In the genomic region with DNA sequence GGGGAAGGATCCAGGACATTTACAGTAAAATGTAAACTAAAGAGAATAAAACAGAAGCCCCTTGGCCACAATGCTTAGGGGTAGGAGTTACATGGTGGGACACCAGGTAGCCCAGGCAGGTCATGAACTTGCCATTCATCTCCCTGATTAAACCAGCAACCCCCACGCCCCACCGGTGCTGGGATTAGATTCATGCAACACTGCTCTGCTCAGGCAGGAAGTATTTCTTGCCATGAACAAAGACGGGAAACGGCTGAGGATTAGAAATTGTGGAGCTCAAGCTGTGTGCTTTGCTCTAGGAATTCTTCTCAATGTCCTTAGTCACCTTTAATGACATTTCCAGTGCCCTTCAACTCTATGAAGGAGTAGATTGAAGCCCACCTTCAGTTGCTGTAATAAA, we compare ENCODE assay signal across 18 mouse cellular contexts.
DNase-seq lines count a peak whose midpoint lies in the region; ATAC-seq lines count a peak whose summit lies in the region.
"Had no signal": no experiment of that assay in that cellular context is flagged by ENCODE, and none has a peak within 500 bp of the region (broad histone marks: within the 10 kb centered on the region; RNA-seq: fewer than 3 reads in every experiment).

No protein-coding gene starts in this region.

- 59% methylated on average over 4 of the region's 4 CpGs for WGBS in heart, embryonic 11.5 days (ENCODE audit: insufficient replicate concordance)
- 54% methylated on average over 4 of the region's 4 CpGs for WGBS in lung, embryonic 15.5 days
- WGBS in intestine, embryonic 15.5 days = 51% methylated on average over 4 of the region's 4 CpGs

- no peak overlapping the region for H3K27ac ChIP-seq in heart, embryonic 11.5 days (ENCODE audit: low read depth, low read length)
- no peak overlapping the region; the same call in 1 of the 2 replicates for H3K27ac ChIP-seq in lung, embryonic 15.5 days
- H3K27ac ChIP-seq in intestine, embryonic 15.5 days = peak overlapping the region; percentile 42; the same call in 1 of the 2 replicates
- H3K27ac ChIP-seq: forebrain, embryonic 15.5 days; hindbrain, embryonic 12.5 days; layer of hippocampus, adult 2 months; left cerebral cortex, adult 2 months; limb, embryonic 15.5 days; neural tube, embryonic 15.5 days had no signal

- no peaks in the 10 kb centered on the region for H3K27me3 ChIP-seq in heart, embryonic 11.5 days (ENCODE audit: control insufficient read depth, insufficient read depth, low read length)
- no peaks in the 10 kb centered on the region for H3K27me3 ChIP-seq in lung, embryonic 15.5 days
- H3K27me3 ChIP-seq in intestine, embryonic 15.5 days (replicated peaks) = no peaks in the 10 kb centered on the region
- H3K27me3 ChIP-seq: forebrain, embryonic 15.5 days; hindbrain, embryonic 12.5 days; limb, embryonic 15.5 days; neural tube, embryonic 15.5 days had no signal

- peak; percentile 27 to 44 for DNase-seq in heart, adult 9 months (ENCODE audit: low spot score in 2 of 2)
- no peak for DNase-seq in lung, postnatal 36 days
- no peak for DNase-seq in layer of hippocampus, adult 11-12 months (ENCODE audit: low spot score)
- no peak for DNase-seq in ovary, postnatal 36 days (ENCODE audit: low spot score)
- DNase-seq: adrenal gland, postnatal 14 days; cerebellum, adult 18-20 months; liver, postnatal 0 days; midbrain, embryonic 14.5 days had no signal

- no peak overlapping the region for H3K4me3 ChIP-seq in heart, embryonic 11.5 days (ENCODE audit: low read depth, low read length)
- H3K4me3 ChIP-seq in lung, embryonic 15.5 days = no peak overlapping the region
- no peak overlapping the region for H3K4me3 ChIP-seq in intestine, embryonic 15.5 days (replicated peaks)
- H3K4me3 ChIP-seq: forebrain, embryonic 15.5 days; hindbrain, embryonic 12.5 days; layer of hippocampus, adult 2 months; left cerebral cortex, adult 2 months; limb, embryonic 15.5 days; myocyte; neural tube, embryonic 15.5 days had no signal

- peaks cover 6% of the 10 kb centered on the region; the same call in 1 of the 2 replicates for H3K4me1 ChIP-seq in heart, embryonic 11.5 days (ENCODE audit: control insufficient read depth, insufficient read depth, low read length)
- peaks cover 8% of the 10 kb centered on the region; the same call in 1 of the 2 replicates for H3K4me1 ChIP-seq in lung, embryonic 15.5 days
- 0 out of 2 replicates have a peak, but pooled peaks cover 2% of the 10 kb centered on the region for H3K4me1 ChIP-seq in intestine, embryonic 15.5 days (replicated peaks)
- H3K4me1 ChIP-seq: hindbrain, embryonic 12.5 days had no signal

- H3K36me3 ChIP-seq in heart, embryonic 11.5 days (ENCODE audit: control insufficient read depth, insufficient read depth, low read length) = no peaks in the 10 kb centered on the region
- H3K36me3 ChIP-seq in lung, embryonic 15.5 days = no peaks in the 10 kb centered on the region
- H3K36me3 ChIP-seq in intestine, embryonic 15.5 days = no peaks in the 10 kb centered on the region
- H3K36me3 ChIP-seq: forebrain, embryonic 15.5 days; hindbrain, embryonic 12.5 days; limb, embryonic 15.5 days; neural tube, embryonic 15.5 days had no signal

- no peak for ATAC-seq in heart, embryonic 11.5 days (replicated peaks; ENCODE audit: insufficient number of reproducible peaks, low FRiP score, low TSS enrichment)
- ATAC-seq in lung, embryonic 15.5 days (ENCODE audit: borderline replicate concordance, extremely low read depth, low FRiP score, low TSS enrichment) = peak; percentile 46; the same call in 1 of the 2 replicates
- no peak for ATAC-seq in intestine, embryonic 15.5 days
- ATAC-seq: forebrain, embryonic 15.5 days; liver, postnatal 0 days had no signal

- no peaks in the 10 kb centered on the region for H3K9me3 ChIP-seq in heart, embryonic 11.5 days (replicated peaks; ENCODE audit: control insufficient read depth, low read length)
- no peaks in the 10 kb centered on the region for H3K9me3 ChIP-seq in lung, embryonic 15.5 days
- H3K9me3 ChIP-seq in intestine, embryonic 15.5 days = no peaks in the 10 kb centered on the region
- H3K9me3 ChIP-seq: forebrain, embryonic 15.5 days; hindbrain, embryonic 12.5 days; limb, embryonic 15.5 days; neural tube, embryonic 15.5 days had no signal

- H3K4me2 ChIP-seq in heart, embryonic 11.5 days = no peak overlapping the region
- no peak overlapping the region for H3K4me2 ChIP-seq in lung, embryonic 15.5 days
- no peak overlapping the region for H3K4me2 ChIP-seq in intestine, embryonic 15.5 days (replicated peaks)
- H3K4me2 ChIP-seq: forebrain, embryonic 15.5 days; hindbrain, embryonic 12.5 days; neural tube, embryonic 15.5 days had no signal

- no peak overlapping the region for H3K9ac ChIP-seq in heart, embryonic 11.5 days (ENCODE audit: low read depth, low read length)
- no peak overlapping the region for H3K9ac ChIP-seq in lung, embryonic 15.5 days
- no peak overlapping the region for H3K9ac ChIP-seq in intestine, embryonic 15.5 days
- H3K9ac ChIP-seq: forebrain, embryonic 15.5 days; hindbrain, embryonic 12.5 days; limb, embryonic 15.5 days; liver, postnatal 0 days; neural tube, embryonic 15.5 days had no signal

Comparison
In these comparisons a context has a peak if more than half of its experiments do, and no peak if none do; other contexts are left out.
1. DNase-seq: peak in heart, adult 9 months (2 of 2); none in lung, postnatal 36 days (single experiment), layer of hippocampus, adult 11-12 months (single experiment) and ovary, postnatal 36 days (single experiment).